Mouse (Mus musculus) G1E (cell line): ENCODE measurements around the gene Foxn3.

Source experiments
- CTCF ChIP-seq: IDR thresholded peaks from 2 replicates; pipeline ENCODE4 v1.5.1; 2012; ENCODE audit warnings: low read depth, low read length, inconsistent platforms, mixed read lengths
- GATA1 ChIP-seq: IDR thresholded peaks from 2 replicates; pipeline ENCODE4 v1.6.1; 2012; ENCODE audit warnings: borderline replicate concordance, low read length, inconsistent platforms, mixed read lengths

- TF ChIP-seq CTCF = no peak
- TF ChIP-seq GATA1 = no peak
Observed at GRCm38 (mm10) chr12:99565606-99566005, 2.2 kb upstream of the Foxn3 start.
